Mouse (Mus musculus): ENCODE data around the gene Lonp2. TPM values are rescaled to one million over a fixed set of nuclear protein-coding genes. Genes with fewer than 3 reads are reported as not detected.

Gene Lonp2
- total and polyA plus RNA-seq, 3 experiments, result 42.5 to 73.4 (median 47.8) TPM

DNA sequence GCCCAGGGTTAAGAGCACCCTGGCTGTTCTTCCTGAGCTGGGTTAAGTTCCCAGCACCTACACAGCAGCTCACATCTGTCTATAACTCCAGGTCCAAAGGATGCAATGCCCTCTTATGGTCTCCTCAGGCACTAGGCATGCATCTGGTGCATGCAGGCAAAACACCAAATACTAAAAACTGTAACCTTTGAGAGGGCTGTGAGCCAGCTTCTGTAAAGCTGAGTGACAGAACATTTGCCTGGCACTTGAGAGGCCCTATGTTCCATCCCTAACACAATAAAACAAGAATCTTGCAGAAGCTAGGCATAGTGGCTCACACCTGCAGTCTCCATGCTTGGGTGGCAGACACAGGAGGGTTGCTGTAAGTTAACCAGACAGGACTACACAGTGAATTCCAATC lies 117.8 kb downstream of the Lonp2 start:
- ATAC-seq (ENCODE audit: extremely low read depth, insufficient number of reproducible peaks, low FRiP score, poor library complexity, severe bottlenecking), result no peak
- no peak overlapping the region for H3K4me3 ChIP-seq (ENCODE audit: low read depth, low read length)
- DNase-seq (ENCODE audit: low spot score), result no peak
- no peaks in the 10 kb centered on the region for H3K27me3 ChIP-seq (ENCODE audit: insufficient read depth, low read length)
- H3K36me3 ChIP-seq (replicated peaks), result peaks cover 9% of the 10 kb centered on the region
- peaks cover 35% of the 10 kb centered on the region for H3K4me1 ChIP-seq (ENCODE audit: insufficient read depth, low read depth, low read length)
- TF ChIP-seq POLR2AphosphoS5 (IDR thresholded peaks at IDR 0.05; ENCODE audit: insufficient replicate concordance, low read depth, low read length) (no peak), GATA1 (IDR thresholded peaks at IDR 0.05; ENCODE audit: borderline replicate concordance, low read length) (no peak), CTCF (IDR thresholded peaks at IDR 0.05; ENCODE audit: low read depth, low read length) (no peak), TAL1 (conservative IDR thresholded peaks at IDR 0.05; ENCODE audit: low read depth, low read length) (no peak), GATA2 (IDR thresholded peaks at IDR 0.05; ENCODE audit: borderline replicate concordance, low read depth, low read length) (no peak)
- H3K9me3 ChIP-seq (replicated peaks), result no peaks in the 10 kb centered on the region

DNA sequence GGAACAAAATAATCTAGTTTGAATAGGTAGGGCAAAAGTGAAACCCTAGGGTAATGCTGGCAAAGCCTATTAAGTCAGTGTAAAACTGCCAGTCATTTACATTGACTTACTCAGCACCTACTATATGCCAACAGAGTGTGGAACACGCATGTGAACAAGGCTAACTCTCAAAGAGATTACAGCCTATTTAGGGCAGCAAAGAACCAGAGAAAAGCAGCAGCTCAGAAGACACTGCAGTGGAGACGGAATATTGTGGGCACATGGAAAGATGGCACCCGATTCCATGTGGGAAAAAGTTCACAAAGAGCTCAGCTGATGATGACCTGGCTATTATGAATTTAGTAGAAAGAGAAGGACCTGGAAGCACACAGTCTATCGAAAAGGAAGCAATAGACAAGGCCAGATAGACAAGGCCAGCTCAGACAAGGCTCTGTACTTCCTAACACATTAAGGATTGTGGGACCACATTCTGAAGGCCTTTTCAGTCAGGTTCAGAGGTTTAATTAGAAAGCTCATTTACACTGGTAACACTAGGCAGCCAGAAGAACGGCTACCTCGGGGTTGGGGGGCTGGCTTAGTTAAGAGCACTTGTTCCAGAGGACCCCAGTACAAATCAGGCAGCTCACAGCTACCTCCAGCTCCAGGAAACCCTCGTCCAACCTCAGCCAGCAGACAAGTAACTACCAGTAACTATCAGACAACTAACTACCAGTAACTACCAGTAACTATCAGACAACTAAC lies 118.9 kb downstream of the Lonp2 start:
- H3K27me3 ChIP-seq (ENCODE audit: insufficient read depth, low read length), result no peaks in the 10 kb centered on the region
- DNase-seq (ENCODE audit: low spot score), result no peak
- no peaks in the 10 kb centered on the region for H3K9me3 ChIP-seq (replicated peaks)
- no peak for ATAC-seq (ENCODE audit: extremely low read depth, insufficient number of reproducible peaks, low FRiP score, poor library complexity, severe bottlenecking)
- H3K36me3 ChIP-seq (replicated peaks), result peaks cover 9% of the 10 kb centered on the region
- H3K4me1 ChIP-seq (ENCODE audit: insufficient read depth, low read depth, low read length), result peaks cover 38% of the 10 kb centered on the region
- no peak overlapping the region for H3K4me3 ChIP-seq (ENCODE audit: low read depth, low read length)
- TF ChIP-seq TAL1 (conservative IDR thresholded peaks at IDR 0.05; ENCODE audit: low read depth, low read length) (no peak), GATA2 (IDR thresholded peaks at IDR 0.05; ENCODE audit: borderline replicate concordance, low read depth, low read length) (no peak), CTCF (IDR thresholded peaks at IDR 0.05; ENCODE audit: low read depth, low read length) (no peak), POLR2AphosphoS5 (IDR thresholded peaks at IDR 0.05; ENCODE audit: insufficient replicate concordance, low read depth, low read length) (no peak), GATA1 (IDR thresholded peaks at IDR 0.05; ENCODE audit: borderline replicate concordance, low read length) (no peak)

DNA sequence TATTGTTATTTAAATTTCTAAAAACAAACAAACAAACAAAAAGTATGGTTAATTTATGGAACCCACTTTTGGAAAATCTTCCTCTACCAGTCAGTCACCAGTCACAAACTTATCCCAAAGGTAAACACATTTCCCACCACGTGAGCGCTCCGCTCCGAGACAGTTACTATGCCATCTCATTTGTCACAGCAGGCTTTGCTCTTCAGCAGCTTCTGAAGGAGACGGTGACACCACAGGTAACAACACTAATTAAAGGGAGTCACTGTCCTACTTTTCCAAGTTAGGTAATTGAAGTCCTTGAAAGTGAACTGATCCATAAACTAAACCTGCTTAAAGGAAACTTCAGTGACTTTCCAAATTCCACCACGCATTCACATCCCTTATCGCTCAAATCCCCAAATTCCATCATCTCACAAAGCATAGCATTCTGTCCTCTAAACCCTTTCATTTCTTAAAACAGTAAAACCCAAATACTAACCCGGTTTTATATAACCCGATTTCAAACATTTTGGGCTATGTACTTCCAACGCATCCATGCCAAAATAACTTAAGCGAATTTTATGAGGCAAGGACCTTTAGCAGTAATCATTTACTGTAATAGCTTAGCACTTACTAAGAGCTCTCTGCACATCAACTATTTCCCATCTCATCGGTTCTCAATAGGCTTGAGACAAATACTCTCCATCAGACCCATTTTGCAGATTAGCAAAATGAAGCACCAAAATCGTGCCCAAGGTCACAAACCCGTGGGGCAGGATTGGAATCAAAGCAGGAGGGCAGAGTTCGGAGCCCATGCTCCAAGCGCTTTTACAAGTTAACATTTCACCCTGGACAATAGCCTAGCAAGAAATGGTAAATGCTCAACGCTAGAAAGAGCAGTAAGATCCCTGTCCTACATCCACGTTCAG lies 120.7 kb downstream of the Lonp2 start:
- Histone ChIP-seq H3K4me3 (ENCODE audit: low read depth, low read length) (peak overlapping the region; percentile 85), H3K27me3 (ENCODE audit: insufficient read depth, low read length) (no peaks in the 10 kb centered on the region), H3K4me1 (ENCODE audit: insufficient read depth, low read depth, low read length) (peaks cover 38% of the 10 kb centered on the region), H3K9me3 (replicated peaks) (no peaks in the 10 kb centered on the region), H3K36me3 (replicated peaks) (peaks cover 6% of the 10 kb centered on the region)
- ATAC-seq (ENCODE audit: extremely low read depth, insufficient number of reproducible peaks, low FRiP score, poor library complexity, severe bottlenecking) (no peak), DNase-seq (ENCODE audit: low spot score) (no peak)
- TF ChIP-seq GATA2 (IDR thresholded peaks at IDR 0.05; ENCODE audit: borderline replicate concordance, low read depth, low read length) (no peak), TAL1 (conservative IDR thresholded peaks at IDR 0.05; ENCODE audit: low read depth, low read length) (no peak), POLR2AphosphoS5 (IDR thresholded peaks at IDR 0.05; ENCODE audit: insufficient replicate concordance, low read depth, low read length) (no peak), CTCF (IDR thresholded peaks at IDR 0.05; ENCODE audit: low read depth, low read length) (no peak), GATA1 (IDR thresholded peaks at IDR 0.05; ENCODE audit: borderline replicate concordance, low read length) (no peak)

DNA sequence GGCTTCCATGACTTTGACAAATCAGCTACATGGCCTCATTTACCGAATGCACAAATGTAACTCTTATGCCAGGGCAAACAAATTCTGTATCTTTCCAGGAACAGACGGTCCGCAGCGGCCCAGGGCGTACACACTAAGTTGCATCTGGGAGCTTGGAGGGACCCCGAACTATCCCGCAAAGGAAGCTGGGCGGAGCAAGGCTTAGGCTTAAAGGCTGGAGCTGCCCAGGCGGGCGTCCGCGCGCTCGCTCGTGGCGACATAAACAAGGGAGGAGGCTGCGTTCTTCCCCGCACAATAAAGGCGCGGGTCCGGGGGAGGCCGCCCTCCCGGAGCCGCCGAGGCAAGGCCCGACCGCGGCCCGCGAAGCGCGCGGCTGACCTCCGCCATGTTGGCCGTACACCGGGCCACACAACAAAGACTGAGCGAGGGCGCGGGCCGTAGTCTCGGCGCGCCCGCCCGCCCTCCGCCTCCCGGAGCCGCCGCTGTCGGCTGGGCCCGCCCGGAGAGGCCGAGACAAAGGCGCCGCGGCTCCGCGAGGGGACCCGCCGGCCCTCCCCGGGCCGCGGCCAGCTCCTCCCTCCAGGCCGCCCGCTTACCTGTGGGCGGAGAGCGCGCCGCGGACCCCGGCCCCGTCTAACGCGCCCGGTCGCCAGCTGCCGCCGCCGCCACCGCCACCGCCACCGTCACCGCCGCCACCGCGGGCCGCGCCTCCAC lies 121.5 kb downstream of the Lonp2 start, which contains the start of the genes Gm10638 and Siah1a:
Gene Gm10638, plus strand, starts transcription at position 479 of the 714 bp plus-strand sequence.
Gene Siah1a, minus strand, starts transcription at position 714 of the 714 bp plus-strand sequence.
- H3K4me1 ChIP-seq (ENCODE audit: insufficient read depth, low read depth, low read length), result peaks cover 38% of the 10 kb centered on the region
- TF ChIP-seq TAL1 (conservative IDR thresholded peaks at IDR 0.05; ENCODE audit: low read depth, low read length) (no peak), CTCF (IDR thresholded peaks at IDR 0.05; ENCODE audit: low read depth, low read length) (no peak)
- peak within 1 kb of the TSS; percentile 85 for H3K4me3 ChIP-seq (ENCODE audit: low read depth, low read length)
- peak; percentile 48 for DNase-seq (ENCODE audit: low spot score)
- peaks cover 6% of the 10 kb centered on the region for H3K36me3 ChIP-seq (replicated peaks)
- H3K27me3 ChIP-seq (ENCODE audit: insufficient read depth, low read length), result peaks cover 3% of the 10 kb centered on the region; the same call in 1 of the 2 replicates
- peak; percentile 52 for ATAC-seq (ENCODE audit: extremely low read depth, insufficient number of reproducible peaks, low FRiP score, poor library complexity, severe bottlenecking)
- no peaks in the 10 kb centered on the region for H3K9me3 ChIP-seq (replicated peaks)

- peak overlapping the region; percentile 85 for H3K4me3 ChIP-seq (ENCODE audit: low read depth, low read length)
- ATAC-seq (ENCODE audit: extremely low read depth, insufficient number of reproducible peaks, low FRiP score, poor library complexity, severe bottlenecking) (peak; percentile 28; the same call in 1 of the 2 replicates), DNase-seq (ENCODE audit: low spot score) (peak; percentile 81)
- no peaks in the 10 kb centered on the region for H3K9me3 ChIP-seq (replicated peaks)
- H3K36me3 ChIP-seq (replicated peaks), result peaks cover 6% of the 10 kb centered on the region
- TF ChIP-seq CTCF (IDR thresholded peaks at IDR 0.05; ENCODE audit: low read depth, low read length) (no peak), TAL1 (conservative IDR thresholded peaks at IDR 0.05; ENCODE audit: low read depth, low read length) (no peak), POLR2AphosphoS5 (IDR thresholded peaks at IDR 0.05; ENCODE audit: insufficient replicate concordance, low read depth, low read length) (no peak), GATA2 (IDR thresholded peaks at IDR 0.05; ENCODE audit: borderline replicate concordance, low read depth, low read length) (no peak), GATA1 (IDR thresholded peaks at IDR 0.05; ENCODE audit: borderline replicate concordance, low read length) (no peak)
- peaks cover 38% of the 10 kb centered on the region for H3K4me1 ChIP-seq (ENCODE audit: insufficient read depth, low read depth, low read length)
- peaks cover 3% of the 10 kb centered on the region; the same call in 1 of the 2 replicates for H3K27me3 ChIP-seq (ENCODE audit: insufficient read depth, low read length)
Observed at GRCm38 (mm10) chr8:86745935-86746441, 122.1 kb downstream of the Lonp2 start.
